Mouse (Mus musculus) MEL (cell line): ENCODE measurements around the gene Crx.

ENCODE experiments used
- CTCF ChIP-seq, 3 experiments: IDR thresholded peaks in 2 of 3; conservative IDR thresholded peaks in 1 of 3; 2 replicates each; pipeline ENCODE4 v1.5.1; 2011 to 2012; ENCODE audit warnings: low read length in 3 of 3, low read depth in 2 of 3, mild to moderate bottlenecking in 2 of 3, improper control_type of control experiment in 1 of 3, inconsistent platforms in 1 of 3, mixed read lengths in 1 of 3, moderate library complexity in 1 of 3; ENCODE audit not compliant: control insufficient read depth in 1 of 3, insufficient read depth in 1 of 3, poor library complexity in 1 of 3, severe bottlenecking in 1 of 3
- EP300 ChIP-seq, 2 experiments: IDR thresholded peaks; 2 replicates each; pipeline ENCODE4 v1.6.1; 2011; ENCODE audit warnings: improper control_type of control experiment in 2 of 2, low read length in 2 of 2, low read depth in 1 of 2, mild to moderate bottlenecking in 1 of 2
- GATA1 ChIP-seq: IDR thresholded peaks from 2 replicates; pipeline ENCODE4 v1.6.1; 2011; ENCODE audit warnings: low read depth, low read length, improper control_type of control experiment

- no peak for TF ChIP-seq GATA1
- peak in 2 of 3 experiments; percentile 46 to 48; a peak in 4 of 6 replicates for TF ChIP-seq CTCF (IDR thresholded peaks at IDR 0.05 in 2 of 3, conservative IDR thresholded peaks at IDR 0.05 in 1 of 3; ENCODE audit: control insufficient read depth in 1 of 3, insufficient read depth in 1 of 3, low read depth in 2 of 3, low read length in 3 of 3, poor library complexity in 1 of 3, severe bottlenecking in 1 of 3)
- TF ChIP-seq EP300 (IDR thresholded peaks at IDR 0.05; ENCODE audit: low read depth in 1 of 2, low read length in 2 of 2), result no peak
Observed at GRCm38 (mm10) chr7:15859657-15860056, 20.1 kb downstream of the Crx start.
